Mouse (Mus musculus) E14TG2a.4 (cell line): ENCODE measurements at regions not wholly inside any gene's neighbourhood (a gene's known extent, or its start where the extent isn't known, plus 50 kb on each side); places are given as distances from the start of the nearest gene placed in this dataset.

ENCODE experiments used
- CTCF ChIP-seq: conservative IDR thresholded peaks from 2 replicates; pipeline ENCODE4 v1.5.1; 2014; ENCODE audit warnings: low read length
- NANOG ChIP-seq: IDR thresholded peaks from 2 replicates; pipeline ENCODE4 v1.6.1; 2014; ENCODE audit warnings: borderline replicate concordance, low read length, mixed read lengths
- POU5F1 ChIP-seq: IDR thresholded peaks from 2 replicates; pipeline ENCODE4 v1.6.1; 2014; ENCODE audit warnings: low read length, borderline replicate concordance

- no peak for TF ChIP-seq CTCF
- TF ChIP-seq POU5F1: no peak
- TF ChIP-seq NANOG: no peak
Observed at GRCm38 (mm10) chr12:39797843-39798242, 240.0 kb downstream of the Arl4a start.
